Mouse (Mus musculus): ENCODE measurements at regions not wholly inside any gene's neighbourhood (a gene's known extent, or its start where the extent isn't known, plus 50 kb on each side); places are given as distances from the start of the nearest gene placed in this dataset.

- no peak for TF ChIP-seq TAL1 (IDR thresholded peaks at IDR 0.05; ENCODE audit: low read length)
- no peak for TF ChIP-seq EP300 (IDR thresholded peaks at IDR 0.05; ENCODE audit: low read depth in 1 of 2, low read length in 2 of 2)
- no peak for TF ChIP-seq BHLHE40 (IDR thresholded peaks at IDR 0.05; ENCODE audit: borderline replicate concordance, low read depth, low read length)
- no peak for TF ChIP-seq MAX (IDR thresholded peaks at IDR 0.05; ENCODE audit: low read length)
- no peak overlapping the region for H3K9ac ChIP-seq (ENCODE audit: control insufficient read depth, low read depth, low read length, poor library complexity, severe bottlenecking)
- no peaks in the 10 kb centered on the region for H3K4me1 ChIP-seq (ENCODE audit: control insufficient read depth in 1 of 2, insufficient read depth in 2 of 2, low read length in 2 of 2)
- H3K9me3 ChIP-seq (replicated peaks; ENCODE audit: insufficient read depth, low read length), result no peaks in the 10 kb centered on the region
- no peaks in the 10 kb centered on the region for H3K79me2 ChIP-seq (ENCODE audit: control insufficient read depth, insufficient read depth, low read length, poor library complexity)
- no peaks in the 10 kb centered on the region for H3K36me3 ChIP-seq (ENCODE audit: control insufficient read depth in 1 of 2, insufficient read depth in 2 of 2, low read length in 2 of 2)
- H3K4me3 ChIP-seq (ENCODE audit: control insufficient read depth in 1 of 2, insufficient read depth in 1 of 2, low read depth in 2 of 2, low read length in 2 of 2), result no peak overlapping the region
- no peaks in the 10 kb centered on the region; a peak in 1 of 4 replicates for H3K27me3 ChIP-seq (ENCODE audit: control insufficient read depth in 1 of 2, insufficient read depth in 2 of 2, low read length in 2 of 2)
- no peak for DNase-seq (ENCODE audit: low read depth, low spot score)
- H3K27ac ChIP-seq (ENCODE audit: control insufficient read depth, low read depth, low read length), result no peak overlapping the region
Observed at GRCm38 (mm10) chr16:51543769-51544168, 487.3 kb upstream of the Cblb start.

- Histone ChIP-seq H3K27me3 (ENCODE audit: control insufficient read depth in 1 of 2, insufficient read depth in 2 of 2, low read length in 2 of 2) (no peaks in the 10 kb centered on the region), H3K4me1 (ENCODE audit: control insufficient read depth in 1 of 2, insufficient read depth in 2 of 2, low read length in 2 of 2) (no peaks in the 10 kb centered on the region), H3K4me3 (ENCODE audit: control insufficient read depth in 1 of 2, insufficient read depth in 1 of 2, low read depth in 2 of 2, low read length in 2 of 2) (no peak overlapping the region), H3K27ac (ENCODE audit: control insufficient read depth, low read depth, low read length) (no peak overlapping the region), H3K9me3 (replicated peaks; ENCODE audit: insufficient read depth, low read length) (no peaks in the 10 kb centered on the region), H3K9ac (ENCODE audit: control insufficient read depth, low read depth, low read length, poor library complexity, severe bottlenecking) (no peak overlapping the region), H3K79me2 (ENCODE audit: control insufficient read depth, insufficient read depth, low read length, poor library complexity) (no peaks in the 10 kb centered on the region), H3K36me3 (ENCODE audit: control insufficient read depth in 1 of 2, insufficient read depth in 2 of 2, low read length in 2 of 2) (no peaks in the 10 kb centered on the region)
- no peak for DNase-seq (ENCODE audit: low read depth, low spot score)
- TF ChIP-seq ZMIZ1 (IDR thresholded peaks at IDR 0.05; ENCODE audit: low read depth, low read length) (no peak), NRF1 (IDR thresholded peaks at IDR 0.05; ENCODE audit: insufficient read depth, low read depth, low read length, poor library complexity, severe bottlenecking) (no peak), NELFE (IDR thresholded peaks at IDR 0.05; ENCODE audit: low read depth, low read length) (no peak), BHLHE40 (IDR thresholded peaks at IDR 0.05; ENCODE audit: borderline replicate concordance, low read depth, low read length) (no peak), ETS1 (IDR thresholded peaks at IDR 0.05; ENCODE audit: low read depth, low read length) (no peak), MYB (IDR thresholded peaks at IDR 0.05; ENCODE audit: low read depth, low read length) (no peak), SIN3A (IDR thresholded peaks at IDR 0.05; ENCODE audit: low read length) (no peak), USF2 (IDR thresholded peaks at IDR 0.05; ENCODE audit: borderline replicate concordance in 1 of 2, insufficient read depth in 1 of 2, low read depth in 1 of 2, low read length in 2 of 2) (no peak), MXI1 (IDR thresholded peaks at IDR 0.05; ENCODE audit: low read depth, low read length) (no peak)
Observed at GRCm38 (mm10) chr16:51547032-51547431, 484.0 kb upstream of the Cblb start.

GRCm38 (mm10) chr16:51562866-51563658 lies 468.0 kb upstream of the Cblb start:
- H3K27me3 ChIP-seq (ENCODE audit: control insufficient read depth in 1 of 2, insufficient read depth in 2 of 2, low read length in 2 of 2), result no peaks in the 10 kb centered on the region
- H3K36me3 ChIP-seq (ENCODE audit: control insufficient read depth in 1 of 2, insufficient read depth in 2 of 2, low read length in 2 of 2), result no peaks in the 10 kb centered on the region
- no peak for TF ChIP-seq GATA1 (IDR thresholded peaks at IDR 0.05; ENCODE audit: low read depth, low read length)
- no peak for TF ChIP-seq POLR2AphosphoS2 (IDR thresholded peaks at IDR 0.05; ENCODE audit: low read length)
- TF ChIP-seq CTCF (IDR thresholded peaks at IDR 0.05 in 2 of 3, conservative IDR thresholded peaks at IDR 0.05 in 1 of 3; ENCODE audit: control insufficient read depth in 1 of 3, insufficient read depth in 1 of 3, low read depth in 2 of 3, low read length in 3 of 3, poor library complexity in 1 of 3, severe bottlenecking in 1 of 3), result no peak
- no peak for TF ChIP-seq MAZ (IDR thresholded peaks at IDR 0.05; ENCODE audit: low read depth, low read length)
- no peak for TF ChIP-seq MAFK (IDR thresholded peaks at IDR 0.05; ENCODE audit: borderline replicate concordance, low read depth, low read length)
- TF ChIP-seq TAL1 (IDR thresholded peaks at IDR 0.05; ENCODE audit: low read length), result no peak
- TF ChIP-seq USF1 (IDR thresholded peaks at IDR 0.05; ENCODE audit: low read depth, low read length), result no peak
- TF ChIP-seq POLR2AphosphoS5 (IDR thresholded peaks at IDR 0.05; ENCODE audit: borderline replicate concordance, low read depth, low read length), result no peak
- no peak for TF ChIP-seq USF2 (IDR thresholded peaks at IDR 0.05; ENCODE audit: borderline replicate concordance in 1 of 2, insufficient read depth in 1 of 2, low read depth in 1 of 2, low read length in 2 of 2)
- H3K9ac ChIP-seq (ENCODE audit: control insufficient read depth, low read depth, low read length, poor library complexity, severe bottlenecking), result no peak overlapping the region
- H3K4me1 ChIP-seq (ENCODE audit: control insufficient read depth in 1 of 2, insufficient read depth in 2 of 2, low read length in 2 of 2), result no peaks in the 10 kb centered on the region
- H3K27ac ChIP-seq (ENCODE audit: control insufficient read depth, low read depth, low read length), result no peak overlapping the region
- no peaks in the 10 kb centered on the region for H3K79me2 ChIP-seq (ENCODE audit: control insufficient read depth, insufficient read depth, low read length, poor library complexity)
- H3K4me3 ChIP-seq (ENCODE audit: control insufficient read depth in 1 of 2, insufficient read depth in 1 of 2, low read depth in 2 of 2, low read length in 2 of 2), result no peak overlapping the region
- DNase-seq (ENCODE audit: low read depth, low spot score), result no peak
- H3K9me3 ChIP-seq (replicated peaks; ENCODE audit: insufficient read depth, low read length), result no peaks in the 10 kb centered on the region
